Mouse (Mus musculus) layer of hippocampus, postnatal 10 days (tissue): ENCODE measurements around the gene Ydjc. TPM values are rescaled to one million over a fixed set of nuclear protein-coding genes. Genes with fewer than 3 reads are reported as not detected.
"Not testable (repeated sequence)": the region's sequence is repeated elsewhere in the genome, so short reads cannot be mapped to it uniquely, and the experiment has no call there.

Source experiments
- DNase-seq, 2 experiments: peaks; one replicate each; pipeline ENCODE4 v3.0.0; 2021; ENCODE audit warnings: low spot score in 2 of 2
- total RNA-seq, 2 experiments: library from RNA; stranded (reverse); gene quantifications; 2 replicates each; pipeline ENCODE4 v1.2.3; 2021

Gene Ydjc
- total RNA-seq, 2 experiments from 2014 or later, result 43.3 to 49.1 TPM

DNA sequence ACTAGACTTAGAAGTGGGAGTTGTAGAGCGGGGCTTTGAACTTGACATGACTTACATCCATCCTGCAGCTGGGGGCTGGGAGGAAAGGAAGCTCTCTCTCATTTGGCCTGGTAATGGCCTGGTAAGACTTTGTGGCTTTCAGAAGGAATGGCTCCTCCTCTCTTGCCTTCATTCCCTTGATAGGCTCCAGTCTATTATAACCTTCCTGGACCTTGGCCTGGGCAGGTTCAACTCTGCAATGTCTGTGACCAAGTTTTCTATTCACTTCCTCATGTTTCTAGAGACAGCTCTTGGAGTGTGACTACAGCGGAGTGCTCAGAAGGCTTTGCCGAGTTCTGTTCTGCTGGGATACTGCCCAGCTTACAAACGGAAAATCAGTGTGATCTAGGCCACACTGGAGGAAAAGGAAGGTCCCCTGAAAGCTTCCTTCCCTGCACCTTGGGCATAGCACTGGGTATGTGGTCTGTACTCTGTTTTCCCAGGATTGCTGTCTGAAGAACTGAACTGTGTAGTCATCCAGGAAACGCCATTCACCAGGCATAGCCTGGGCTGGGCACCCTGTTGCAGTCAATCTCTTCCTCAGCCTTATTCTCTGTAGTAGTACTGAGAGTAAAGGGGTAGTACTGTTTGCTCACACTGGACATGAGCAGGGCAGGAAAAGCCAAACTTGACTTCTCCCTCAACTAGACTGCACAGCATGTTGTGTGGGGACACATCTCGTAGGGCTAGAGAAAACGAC is 6.3 kb downstream of the Ydjc start:
- no peak for DNase-seq

DNA sequence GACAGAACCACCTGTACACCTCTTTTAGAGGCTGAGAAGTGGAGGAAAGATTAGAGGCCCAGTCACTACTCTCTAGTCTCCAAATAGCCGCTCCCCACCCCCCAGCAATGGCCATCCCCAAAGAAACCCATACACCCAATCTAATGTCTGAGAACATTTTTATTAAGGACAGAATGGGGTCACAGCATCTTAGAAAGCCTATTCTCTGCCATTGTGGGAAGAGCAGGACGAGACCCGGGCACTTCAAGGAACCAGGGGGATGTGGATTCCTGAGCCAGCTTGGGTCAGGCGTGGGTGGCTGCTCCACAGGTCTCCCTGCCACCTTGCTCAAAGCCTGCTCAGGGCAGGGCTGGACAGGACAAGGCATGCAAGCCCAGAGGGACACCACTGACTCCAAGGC is 7.5 kb downstream of the Ydjc start:
- DNase-seq, result no peak

DNA sequence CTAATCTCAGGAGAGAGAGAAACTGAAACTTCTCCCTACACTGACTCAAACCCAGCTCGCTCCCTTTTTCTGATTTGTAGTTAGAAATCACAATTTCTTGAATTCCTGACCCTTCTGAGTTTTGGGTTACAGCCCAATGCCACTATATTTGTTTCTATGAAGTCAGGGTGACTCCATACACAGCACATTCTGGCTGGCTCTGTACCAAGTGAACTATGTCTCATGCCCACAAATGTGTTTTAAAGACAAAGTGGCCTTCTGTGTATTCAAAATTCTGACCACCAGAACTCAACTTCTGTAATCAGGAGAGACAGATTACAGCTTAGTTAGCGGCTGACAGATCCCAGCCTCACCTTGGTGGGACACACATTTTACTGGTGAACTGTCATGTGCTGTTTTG is 9.9 kb downstream of the Ydjc start:
- no peak for DNase-seq

DNA sequence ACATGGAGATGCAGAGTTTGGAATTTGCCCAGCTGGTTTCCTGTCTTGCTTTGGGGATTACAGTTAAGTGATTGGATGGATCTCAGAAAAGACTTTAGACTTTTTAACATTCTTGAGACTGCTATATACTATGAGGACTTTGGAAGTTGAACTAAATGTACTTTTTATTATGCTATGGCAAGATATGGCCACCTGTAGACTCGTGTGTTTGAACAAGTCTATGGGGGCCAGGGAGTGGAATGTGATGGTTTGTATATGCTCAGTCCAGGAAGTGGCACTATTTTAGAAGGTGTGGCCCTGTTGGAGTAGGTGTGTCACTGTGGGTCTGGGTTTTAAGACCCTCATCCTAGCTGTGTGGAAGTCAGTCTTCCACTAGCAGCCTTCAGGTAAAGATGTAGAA is 21.1 kb downstream of the Ydjc start:
- DNase-seq, result not testable (repeated sequence)

DNA sequence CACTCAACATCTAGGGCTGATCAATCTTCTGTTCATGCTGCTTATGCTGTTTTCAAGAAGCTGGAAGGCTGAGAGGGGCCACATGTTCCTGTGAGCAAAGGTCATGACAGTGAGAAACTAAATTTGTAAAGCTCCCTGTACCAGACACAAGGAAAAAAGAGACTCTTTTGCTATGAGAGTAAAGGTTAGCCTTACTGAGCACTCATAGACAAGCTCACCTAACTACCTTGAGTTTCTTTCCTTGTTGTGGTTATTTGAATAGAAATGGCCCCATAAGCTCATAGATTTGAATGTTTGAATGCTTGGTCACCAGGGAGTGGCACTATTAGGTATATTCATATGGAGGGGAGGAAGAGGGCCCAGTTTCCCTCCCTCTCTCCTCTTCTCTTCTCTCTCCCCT is 22.8 kb downstream of the Ydjc start:
- DNase-seq, result no peak

DNA sequence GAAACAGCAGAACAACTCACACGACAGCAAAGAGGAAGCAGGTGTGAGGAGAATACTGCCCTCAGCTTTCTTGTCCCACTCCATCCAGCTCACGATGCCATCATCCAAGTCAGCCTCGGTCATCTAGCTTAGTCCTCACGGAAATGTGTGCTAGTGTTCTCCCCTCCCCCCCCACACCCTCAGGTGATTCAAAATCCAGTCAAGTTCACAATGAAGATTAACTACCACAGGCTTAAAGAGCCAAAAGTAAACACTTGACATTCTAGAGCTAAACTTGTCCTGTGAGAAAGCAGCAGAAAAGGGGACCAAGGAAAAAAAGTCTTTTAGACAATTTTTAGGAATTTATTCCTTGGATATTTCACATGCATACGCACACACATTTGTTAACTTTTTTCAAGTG is 23.6 kb downstream of the Ydjc start:
- no peak for DNase-seq

DNA sequence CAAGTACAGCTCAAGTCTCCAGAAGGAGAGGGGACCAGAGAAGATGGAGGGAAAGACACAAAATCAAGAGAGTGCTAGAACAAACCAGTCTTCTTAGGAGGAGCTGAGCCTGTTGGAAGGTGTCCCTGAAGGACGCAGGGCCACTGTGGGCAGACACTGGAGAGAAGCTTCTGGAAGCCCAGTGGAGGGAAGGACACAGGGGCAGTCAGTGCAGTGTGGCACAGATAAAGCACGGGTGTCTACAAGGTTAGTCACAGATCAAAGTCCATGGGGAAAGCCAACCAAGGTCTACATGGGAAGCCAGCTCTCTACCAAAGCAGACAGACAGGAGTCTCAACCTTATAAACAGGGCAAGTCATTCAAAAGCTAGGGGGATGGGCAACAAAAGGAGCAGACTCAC is 31.3 kb downstream of the Ydjc start:
- DNase-seq, result no peak

DNA sequence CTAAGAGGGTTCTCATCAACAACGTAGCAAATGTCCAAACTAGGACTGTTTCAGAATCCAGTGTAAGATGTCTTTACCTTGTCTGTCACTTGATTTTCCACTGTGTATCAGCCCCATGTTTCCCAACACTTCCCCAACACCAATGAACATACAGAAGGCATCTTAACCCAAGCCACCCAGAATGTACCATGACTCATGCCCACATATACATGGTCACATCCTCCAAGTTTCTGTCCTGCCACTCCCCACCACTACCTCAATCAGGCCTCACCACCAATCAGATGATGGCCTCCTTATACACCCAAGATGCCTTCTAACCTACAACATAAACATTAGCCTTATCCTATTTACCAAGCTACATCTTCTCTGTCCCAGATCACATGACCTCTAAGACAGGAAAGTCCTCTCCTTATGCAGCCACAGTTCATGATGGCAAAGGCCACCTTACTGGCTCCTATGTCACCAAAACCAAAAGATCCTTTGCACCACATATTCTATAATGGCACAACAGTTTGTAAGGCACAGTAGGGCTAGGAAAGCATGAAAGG is 33.3 kb downstream of the Ydjc start:
- no peak for DNase-seq

DNA sequence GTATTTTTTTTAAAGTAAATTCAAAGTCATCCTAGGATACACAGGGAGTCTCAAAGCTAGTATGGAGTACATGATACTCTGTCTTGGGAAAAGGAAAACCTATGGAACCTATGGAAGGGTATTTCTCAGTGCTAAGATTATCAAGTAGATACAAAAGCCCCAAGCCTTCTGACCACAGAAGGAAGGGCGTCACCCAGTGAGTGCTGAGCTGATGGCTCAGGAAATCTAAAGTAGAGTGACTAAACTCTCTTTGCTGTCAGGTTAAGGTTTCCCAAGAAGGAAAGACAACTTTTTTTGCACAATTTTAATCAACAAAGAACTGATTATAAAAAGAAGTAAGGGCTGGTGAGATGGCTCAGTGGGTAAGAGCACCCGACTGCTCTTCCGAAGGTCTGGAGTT is 35.3 kb downstream of the Ydjc start:
- DNase-seq, result no peak

DNA sequence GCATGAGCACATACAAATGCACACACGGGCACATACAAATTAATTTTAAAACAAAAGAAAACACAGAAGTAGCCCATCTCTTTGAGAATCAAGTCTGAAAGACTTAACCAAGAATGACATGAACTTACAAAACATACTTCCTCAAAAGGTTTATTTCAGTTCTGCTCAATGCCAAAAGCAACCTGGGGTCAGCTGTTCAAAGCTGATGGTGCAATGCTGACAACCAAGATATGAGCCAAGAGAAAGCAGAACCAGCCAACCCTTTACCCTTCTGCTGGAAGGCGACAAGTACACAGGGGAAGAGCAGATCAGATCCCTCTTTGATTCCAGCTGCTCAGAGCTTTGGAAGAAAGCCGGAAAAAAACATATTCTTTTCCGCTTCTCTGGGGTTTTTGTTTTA is 37.0 kb downstream of the Ydjc start:
- no peak for DNase-seq

DNA sequence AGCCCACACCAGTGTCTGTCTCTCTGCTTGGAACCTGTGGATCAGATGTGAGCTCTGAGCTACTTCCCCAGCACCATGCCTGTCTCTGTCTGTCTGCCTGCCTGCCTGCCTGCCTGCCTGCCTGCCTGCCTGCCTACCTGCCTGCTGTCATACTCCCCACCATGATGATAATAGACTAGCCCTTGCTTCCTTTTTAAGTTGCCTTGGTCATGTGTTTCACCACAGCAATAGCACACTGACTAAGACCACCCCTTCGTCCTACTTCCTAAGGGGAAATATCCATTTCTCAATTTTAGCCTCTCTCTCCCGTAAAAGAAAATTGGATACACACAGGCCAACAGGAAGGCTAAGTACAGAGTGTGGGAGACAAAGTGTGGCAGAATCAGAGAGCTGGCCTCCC is 37.7 kb downstream of the Ydjc start:
- no peak for DNase-seq

DNA sequence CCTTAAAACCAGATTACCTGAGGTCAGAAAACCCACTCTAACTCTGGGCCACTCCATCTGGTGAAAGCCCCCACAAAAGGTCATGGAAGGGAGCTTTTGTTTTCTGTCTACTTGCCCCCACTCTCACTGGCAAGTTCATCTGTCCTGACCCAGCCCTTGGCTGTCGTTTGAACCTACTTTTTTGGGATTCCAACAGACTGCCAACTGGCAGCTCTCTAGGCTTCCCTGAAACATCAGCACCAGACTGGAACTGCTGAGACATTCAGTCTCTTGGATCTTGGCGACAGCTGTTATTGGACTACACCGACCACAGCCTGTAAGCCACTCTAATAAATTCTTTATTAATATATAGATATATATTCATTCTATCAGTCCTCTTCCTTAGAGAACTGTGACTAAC is 38.6 kb downstream of the Ydjc start:
- no peak for DNase-seq

DNA sequence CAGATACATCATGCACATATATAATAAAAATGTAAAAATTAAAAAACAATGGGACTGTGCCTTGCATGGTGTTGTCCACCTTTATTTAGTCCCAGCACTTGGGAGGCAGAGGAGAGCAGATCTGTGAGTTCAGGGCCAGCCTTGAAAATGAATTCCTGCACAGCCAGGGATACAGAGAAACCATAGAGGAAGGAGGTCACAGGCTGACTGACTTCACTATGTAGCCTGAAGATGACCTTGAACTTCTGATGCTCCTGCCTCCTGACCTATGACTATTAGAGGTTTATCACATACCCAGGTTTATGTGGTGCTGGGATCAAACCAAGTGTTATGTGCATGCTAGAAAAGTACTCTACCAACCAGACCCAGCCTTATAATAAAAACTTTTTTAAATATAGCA is 41.1 kb downstream of the Ydjc start:
- DNase-seq, result no peak

DNA sequence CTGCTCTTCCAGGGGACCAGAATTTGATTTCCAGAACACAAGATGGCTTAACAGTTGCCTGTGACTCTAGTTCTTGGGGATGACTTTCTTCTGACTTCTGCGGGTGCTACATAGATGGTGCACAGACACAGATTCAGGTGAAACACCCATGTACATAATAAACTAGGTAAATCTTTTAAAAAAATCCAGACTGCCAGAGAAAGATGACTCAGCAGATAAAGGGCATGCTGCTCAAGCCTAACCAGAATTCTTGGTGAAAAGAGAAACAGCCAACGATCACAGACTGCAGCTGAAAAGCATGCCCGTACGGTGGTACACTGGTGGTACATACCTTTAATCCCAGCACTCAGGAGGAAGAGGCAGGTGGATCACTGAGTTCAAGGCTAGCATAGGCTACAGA is 49.4 kb downstream of the Ydjc start:
- no peak for DNase-seq

DNA sequence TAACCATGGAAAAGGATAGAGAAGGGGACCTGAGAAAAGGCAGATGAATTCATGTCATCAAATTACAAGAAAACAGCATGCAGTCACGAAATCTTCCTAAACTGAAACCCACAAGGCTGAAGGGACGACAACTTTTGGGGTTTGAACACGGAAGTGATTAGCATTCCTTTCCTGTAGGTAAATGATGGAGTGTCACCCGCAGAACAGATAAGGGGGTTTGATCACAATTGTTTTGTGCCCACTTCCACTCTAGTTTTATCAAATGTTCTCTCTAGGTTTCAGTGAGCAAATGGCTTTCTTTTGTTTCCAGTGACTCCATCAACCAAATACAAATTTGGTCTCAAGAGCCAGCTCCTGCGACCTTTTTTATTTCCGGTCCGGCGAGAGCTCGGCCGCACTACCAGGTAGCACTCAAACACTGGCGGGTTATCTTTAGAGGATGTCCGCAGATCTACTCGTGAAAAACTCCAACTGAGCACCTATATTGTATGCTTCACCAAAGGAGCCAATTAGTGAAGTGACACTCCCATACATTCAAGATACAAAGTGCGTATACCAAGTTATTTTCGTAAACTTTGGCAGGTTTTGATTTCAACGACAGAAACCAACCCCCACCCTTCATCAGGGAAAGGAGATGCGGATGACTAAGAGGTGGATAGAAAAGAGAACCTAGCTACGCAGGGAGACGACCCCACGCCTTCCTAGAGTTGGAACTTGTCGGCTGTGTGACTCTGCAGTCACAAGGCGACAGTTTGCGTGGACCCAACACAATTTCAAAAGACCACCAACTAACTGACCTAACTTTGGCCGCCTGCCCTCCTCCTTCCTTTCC is 55.9 kb downstream of the Ydjc start:
- no peak for DNase-seq

DNA sequence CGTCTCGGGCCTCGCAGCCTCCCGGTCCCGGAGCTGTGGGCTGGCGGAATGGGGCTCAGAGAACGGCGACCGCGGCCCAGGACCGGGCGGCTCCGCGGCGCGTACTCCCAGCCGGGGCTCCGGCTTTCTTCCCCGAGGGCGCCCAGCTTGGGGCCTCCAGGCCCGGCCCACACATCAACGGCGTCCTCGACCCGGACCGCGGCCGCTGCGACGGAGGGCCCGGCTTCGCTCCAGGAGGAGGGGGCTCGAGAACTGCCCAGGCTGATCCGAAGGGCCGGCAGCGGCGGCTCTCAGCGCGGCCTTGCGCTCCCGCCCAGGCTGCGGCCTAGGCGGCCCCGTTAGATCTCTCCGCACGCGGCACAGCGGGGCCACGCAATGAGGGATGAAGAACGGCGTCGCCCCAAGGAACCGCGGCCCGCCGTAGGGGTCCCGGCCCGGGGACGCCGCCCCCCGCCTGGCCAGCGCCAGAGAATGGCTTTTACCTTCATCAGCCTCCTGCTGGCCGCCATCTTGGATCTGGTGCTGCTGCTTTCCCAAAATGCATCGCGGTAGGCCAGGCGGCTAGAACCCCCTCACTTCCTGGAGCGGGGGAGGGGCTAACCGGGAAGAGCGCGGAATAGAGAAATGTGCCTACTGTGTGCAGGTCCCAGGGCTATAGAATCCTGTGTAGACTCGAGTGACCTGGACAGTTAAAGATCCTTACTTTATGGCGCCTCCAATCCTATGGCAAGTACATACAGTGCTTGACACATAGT is 56.7 kb downstream of the Ydjc start:
- peak; percentile 81 to 88 for DNase-seq

DNA sequence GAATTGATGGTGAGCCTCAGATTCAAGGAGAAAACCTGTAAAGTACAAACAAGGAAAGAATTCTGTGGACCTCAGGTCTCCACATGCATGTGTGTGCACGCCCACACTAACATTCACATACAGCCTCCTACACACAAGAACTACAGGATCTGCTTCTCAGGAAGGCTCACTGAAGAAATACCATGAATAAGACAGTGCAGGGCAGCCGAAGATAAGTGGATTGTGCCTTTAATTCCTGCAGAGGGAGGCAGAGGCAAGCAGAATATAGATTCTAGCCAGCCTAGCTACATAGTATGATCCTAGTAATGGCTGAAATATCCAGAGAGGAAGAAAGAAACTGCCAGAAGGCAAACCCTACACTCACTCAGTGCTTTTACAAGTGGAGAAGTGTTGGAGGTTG is 57.6 kb downstream of the Ydjc start:
- DNase-seq, result no peak

DNA sequence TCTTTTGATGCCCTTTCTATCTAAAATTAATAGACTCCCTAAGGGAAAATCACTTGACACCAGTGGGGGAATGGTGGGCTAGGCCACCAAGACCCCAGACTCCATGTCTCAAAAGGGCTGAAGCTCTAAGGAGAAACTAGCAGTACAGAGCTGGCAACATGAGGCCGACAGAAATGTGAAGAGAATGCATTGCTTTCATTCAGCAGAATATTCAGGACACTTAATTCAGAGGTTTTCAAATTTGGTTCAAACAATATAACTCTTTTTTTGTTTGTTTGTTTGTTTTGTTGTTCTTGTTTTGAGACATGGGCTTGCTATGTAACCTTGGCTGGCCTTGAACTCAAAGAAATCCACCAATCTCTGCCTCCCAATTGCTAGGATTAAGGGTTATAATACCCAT is 58.1 kb downstream of the Ydjc start, which contains the start of gene Ube2l3:
TSS of gene Ube2l3 (minus strand) at position 101 of the 400 bp plus-strand sequence.
- no peak for DNase-seq

DNA sequence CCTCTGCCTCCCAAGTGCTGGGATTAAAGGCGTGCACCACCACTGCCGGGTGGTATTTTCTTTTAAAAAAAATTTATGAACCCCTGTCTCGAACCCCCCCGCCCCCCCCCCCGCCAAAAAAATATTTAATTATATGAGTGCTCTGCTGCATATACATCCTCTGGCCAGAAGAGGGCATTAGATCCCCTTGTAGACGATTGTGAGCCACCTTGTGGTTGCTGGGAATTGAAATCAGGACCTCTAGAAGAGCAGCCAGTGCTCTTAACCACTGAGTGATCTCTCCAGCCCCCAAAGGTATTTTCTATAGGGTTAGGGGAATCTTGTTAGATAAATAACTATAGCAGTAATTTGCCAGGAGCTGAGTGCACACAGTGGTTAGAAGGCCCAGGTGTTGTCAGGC is 60.6 kb downstream of the Ydjc start:
- no peak for DNase-seq

DNA sequence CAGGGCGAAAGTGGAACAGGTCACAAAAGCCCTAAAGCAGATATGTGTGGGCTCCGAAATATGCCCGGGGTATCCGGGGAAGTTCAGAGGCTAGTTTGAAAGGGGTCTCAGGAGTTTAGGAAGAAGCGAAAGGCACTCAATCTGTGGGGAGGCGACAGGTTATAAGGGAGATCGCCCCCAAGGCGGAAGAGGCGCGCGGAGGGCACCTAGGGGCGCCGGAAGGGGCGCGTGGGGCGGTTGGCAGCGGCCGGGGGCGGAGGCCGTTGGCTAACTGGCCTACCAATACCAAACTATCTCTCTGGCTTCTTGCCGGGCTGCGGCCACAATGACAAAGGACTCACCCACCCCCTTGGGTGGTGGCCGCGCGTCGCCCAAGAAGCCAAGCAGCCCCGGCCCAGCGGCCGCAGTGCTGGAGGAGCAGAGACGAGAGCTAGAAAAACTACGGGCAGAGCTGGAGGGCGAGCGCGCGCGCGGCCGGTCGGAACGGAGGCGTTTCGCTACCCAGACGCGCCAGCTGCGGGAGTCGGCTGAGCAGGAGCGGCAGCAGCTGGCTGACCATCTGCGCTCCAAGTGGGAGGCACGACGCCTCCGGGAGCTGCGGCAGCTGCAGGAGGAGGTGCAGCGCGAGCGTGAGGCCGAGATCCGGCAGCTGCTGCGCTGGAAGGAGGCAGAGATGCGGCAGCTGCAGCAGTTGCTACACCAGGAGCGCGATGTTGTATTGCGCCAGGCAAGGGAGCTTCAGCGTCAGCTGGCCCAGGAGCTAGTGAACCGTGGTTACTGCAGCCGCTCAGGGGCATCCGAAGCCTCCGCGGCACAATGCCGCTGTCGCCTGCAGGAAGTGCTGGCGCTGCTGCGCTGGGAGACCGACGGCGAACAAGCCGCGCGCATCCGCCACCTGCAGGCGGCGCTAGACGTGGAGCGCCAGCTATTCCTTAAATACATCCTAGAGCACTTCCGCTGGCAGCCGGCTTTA is 64.3 kb downstream of the Ydjc start, which contains the start of gene Rimbp3:
TSS of gene Rimbp3 (plus strand) at position 215 of the 973 bp plus-strand sequence.
- DNase-seq, result peak; percentile 89 to 92
